Mouse (Mus musculus): ENCODE measurements around the gene Phf1. TPM values are rescaled to one million over a fixed set of nuclear protein-coding genes. Genes with fewer than 3 reads are reported as not detected.

The Phf1 gene
- total RNA-seq, 2 experiments from 2014 or later = 2.1 to 3.5 TPM

DNA sequence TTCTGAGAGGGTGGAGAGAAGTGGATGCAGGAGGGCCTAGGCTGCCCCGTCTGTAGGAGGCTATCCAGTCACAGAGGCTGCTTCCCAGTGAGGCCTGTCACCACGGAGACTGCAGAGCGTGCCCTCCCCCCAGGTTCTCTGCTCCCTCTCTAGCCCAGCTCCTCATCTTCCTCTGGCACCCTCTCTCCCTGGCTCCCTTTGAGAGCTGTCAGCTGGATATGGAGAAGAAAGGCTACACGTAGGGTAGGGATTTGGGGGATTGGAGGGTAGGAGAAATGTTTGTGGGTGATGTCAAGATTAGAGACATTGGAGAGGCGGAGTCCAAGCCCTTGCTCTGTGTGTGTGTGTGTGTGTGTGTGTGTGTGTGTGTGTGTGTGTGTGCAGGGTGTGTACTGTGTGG, 17.0 kb downstream of the Phf1 start:
- no peak for ATAC-seq (replicated peaks; ENCODE audit: poor library complexity)

GRCm38 (mm10) chr17:26950560-26951288, 17.9 kb downstream of the Phf1 start:
- ATAC-seq (replicated peaks; ENCODE audit: poor library complexity) = no peak

- ATAC-seq (replicated peaks; ENCODE audit: poor library complexity) = peak; percentile 75
These were observed 18.6 kb downstream of the Phf1 start for GRCm38 (mm10) chr17:26951406-26951805.

DNA sequence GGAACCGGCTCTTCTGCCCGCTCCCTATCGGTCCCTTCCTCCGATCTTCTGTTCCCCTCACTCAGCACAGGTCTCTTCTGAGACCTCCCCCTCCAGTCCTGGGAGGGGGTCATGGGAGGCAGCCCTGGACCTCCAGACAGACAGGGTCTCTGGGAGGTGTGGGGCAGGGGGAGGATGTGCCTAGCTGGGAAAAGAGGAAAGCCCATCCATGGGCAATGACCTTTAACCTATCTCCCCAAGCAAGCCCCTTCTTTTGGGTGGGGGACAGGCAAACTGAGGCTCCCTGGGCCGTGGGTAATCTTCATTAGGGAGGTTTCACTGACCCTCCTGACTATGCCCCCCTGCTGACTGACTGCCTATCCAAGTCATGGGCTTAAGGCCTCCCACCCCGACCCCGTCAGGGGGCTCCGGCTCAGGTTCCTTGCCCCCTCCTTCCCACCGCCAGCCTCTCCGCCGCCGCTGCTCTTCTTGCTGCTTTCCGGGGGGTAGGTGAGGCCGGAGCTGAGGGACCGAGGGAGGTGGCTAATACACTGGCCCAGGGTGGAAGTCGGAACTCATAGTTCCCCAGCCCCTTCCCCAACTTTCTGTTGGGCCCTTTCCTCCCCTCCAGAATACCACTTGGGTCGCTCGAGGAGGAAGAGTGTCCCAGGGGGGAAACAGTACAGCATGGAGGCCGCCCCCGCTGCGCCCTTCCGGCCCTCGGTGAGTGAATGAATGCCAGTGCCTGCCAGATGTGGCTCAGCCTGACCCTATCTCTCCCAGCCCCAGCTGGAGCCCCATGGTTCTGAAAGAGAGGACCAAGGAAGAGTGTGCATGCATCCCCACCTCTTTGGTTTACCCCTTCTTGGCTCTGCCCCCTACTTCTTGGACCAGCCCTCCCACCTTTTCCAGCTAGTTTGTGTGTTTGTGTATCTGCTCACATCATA, 19.4 kb downstream of the Phf1 start:
- ATAC-seq (replicated peaks; ENCODE audit: poor library complexity) = no peak

DNA sequence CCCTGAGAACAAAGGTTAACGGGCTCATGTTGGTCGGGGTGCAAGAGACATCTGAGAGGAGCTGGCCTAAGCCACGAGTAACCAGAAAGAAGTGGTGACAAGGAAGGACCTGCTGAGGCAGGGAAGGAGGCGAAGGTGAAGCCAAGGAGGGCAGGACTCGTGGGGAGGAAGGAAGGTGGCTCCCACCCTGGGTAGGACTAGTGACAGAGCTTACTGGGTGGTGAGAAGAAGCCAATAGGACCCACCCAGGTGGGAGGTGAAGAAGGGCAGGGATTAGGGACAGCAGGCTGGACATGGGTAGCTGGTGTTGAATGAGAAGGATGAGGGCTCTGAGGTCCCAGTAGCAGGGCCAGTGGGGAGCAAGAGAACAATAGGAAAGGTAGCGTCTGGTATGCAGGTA, 20.3 kb downstream of the Phf1 start:
- ATAC-seq (replicated peaks; ENCODE audit: poor library complexity) = no peak

- no peak for ATAC-seq (replicated peaks; ENCODE audit: poor library complexity)
These were observed 20.9 kb downstream of the Phf1 start for GRCm38 (mm10) chr17:26953726-26954125.

DNA sequence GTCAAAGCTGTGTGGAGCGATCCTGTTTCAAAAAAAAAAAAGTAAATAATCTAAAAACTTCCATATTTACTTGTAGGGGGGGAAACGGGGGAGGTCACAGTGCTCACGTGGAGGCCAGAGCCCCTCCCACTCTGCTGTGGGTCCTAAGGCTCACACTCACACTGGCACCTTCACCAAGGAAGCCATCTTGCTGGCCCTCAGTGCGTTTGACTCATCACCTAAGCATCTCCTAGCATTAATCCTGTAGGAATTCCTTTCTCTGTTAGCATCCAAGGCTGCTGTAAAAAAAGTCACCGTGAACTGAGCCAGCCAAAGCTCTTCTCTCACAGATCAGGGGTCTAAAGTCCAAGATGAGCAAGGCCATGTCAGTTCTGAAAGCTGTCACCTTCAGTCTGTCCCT, 23.5 kb downstream of the Phf1 start:
- no peak for ATAC-seq (replicated peaks; ENCODE audit: poor library complexity)

DNA sequence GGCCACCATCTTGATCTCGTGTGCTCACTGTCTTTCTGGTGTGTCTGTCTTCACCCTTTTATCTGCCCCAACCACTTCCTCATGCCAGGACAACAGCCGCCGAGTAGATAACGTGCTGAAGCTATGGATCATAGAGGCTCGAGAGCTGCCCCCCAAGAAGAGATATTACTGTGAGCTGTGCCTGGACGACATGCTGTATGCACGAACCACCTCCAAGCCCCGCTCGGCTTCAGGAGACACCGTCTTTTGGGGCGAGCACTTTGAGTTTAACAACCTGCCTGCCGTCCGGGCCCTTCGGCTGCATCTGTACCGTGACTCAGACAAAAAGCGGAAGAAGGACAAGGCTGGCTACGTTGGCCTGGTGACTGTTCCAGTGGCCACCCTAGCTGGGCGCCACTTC, 24.0 kb downstream of the Phf1 start:
- peak; percentile 85 for ATAC-seq (replicated peaks; ENCODE audit: poor library complexity)

DNA sequence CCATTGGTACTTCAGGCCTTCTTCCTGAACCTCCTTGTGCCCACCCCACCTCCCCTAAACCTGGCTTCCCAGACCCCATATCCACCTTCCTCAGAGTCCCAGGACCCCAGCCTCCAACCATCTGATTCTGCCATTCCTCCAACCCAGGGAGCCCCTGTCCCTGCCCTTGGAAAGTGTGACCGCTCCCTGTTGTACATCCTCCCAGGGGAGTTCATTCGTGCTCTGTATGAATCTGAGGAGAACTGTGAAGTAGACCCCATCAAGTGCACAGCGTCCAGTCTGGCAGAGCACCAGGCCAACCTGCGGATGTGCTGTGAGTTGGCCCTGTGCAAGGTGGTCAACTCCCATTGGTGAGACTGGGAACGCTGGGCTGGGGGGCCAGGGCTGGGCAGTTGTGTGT, 25.0 kb downstream of the Phf1 start:
- ATAC-seq (replicated peaks; ENCODE audit: poor library complexity) = no peak

DNA sequence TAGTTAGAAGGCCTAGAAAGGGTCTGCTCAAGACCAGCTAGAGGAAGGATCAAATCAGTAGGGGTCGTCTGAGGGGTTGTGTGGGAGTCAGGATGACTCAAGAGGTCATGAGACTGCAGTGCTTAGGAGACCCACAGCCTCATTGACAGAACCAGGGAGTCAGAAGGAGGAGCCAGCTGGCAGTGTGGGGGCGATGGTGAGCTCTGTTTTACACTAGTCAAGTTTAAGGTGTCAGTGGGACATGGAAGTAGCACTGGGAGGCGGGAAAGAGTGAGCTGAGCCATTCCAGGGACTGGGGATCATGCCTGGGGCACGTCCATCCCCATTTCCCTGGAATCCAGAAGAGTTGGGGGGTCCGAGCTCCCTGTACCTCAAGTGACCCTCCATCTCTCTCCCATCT, 26.0 kb downstream of the Phf1 start:
- ATAC-seq (replicated peaks; ENCODE audit: poor library complexity) = no peak

DNA sequence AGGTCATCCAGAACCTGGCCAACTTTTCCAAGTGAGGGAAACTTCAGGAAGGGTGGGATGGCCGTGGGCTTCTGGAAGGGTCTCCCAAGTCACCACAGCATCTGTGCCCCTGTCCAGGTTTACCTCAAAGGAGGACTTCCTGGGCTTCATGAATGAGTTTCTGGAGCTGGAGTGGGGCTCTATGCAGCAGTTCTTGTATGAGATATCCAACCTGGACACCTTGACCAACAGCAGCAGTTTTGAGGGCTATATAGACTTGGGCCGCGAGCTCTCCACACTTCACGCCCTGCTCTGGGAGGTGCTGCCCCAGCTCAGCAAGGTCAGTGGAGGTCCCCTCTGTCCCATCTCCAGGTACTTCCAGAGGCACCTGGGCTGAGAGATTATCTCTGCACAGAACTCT, 27.0 kb downstream of the Phf1 start:
- no peak for ATAC-seq (replicated peaks; ENCODE audit: poor library complexity)

DNA sequence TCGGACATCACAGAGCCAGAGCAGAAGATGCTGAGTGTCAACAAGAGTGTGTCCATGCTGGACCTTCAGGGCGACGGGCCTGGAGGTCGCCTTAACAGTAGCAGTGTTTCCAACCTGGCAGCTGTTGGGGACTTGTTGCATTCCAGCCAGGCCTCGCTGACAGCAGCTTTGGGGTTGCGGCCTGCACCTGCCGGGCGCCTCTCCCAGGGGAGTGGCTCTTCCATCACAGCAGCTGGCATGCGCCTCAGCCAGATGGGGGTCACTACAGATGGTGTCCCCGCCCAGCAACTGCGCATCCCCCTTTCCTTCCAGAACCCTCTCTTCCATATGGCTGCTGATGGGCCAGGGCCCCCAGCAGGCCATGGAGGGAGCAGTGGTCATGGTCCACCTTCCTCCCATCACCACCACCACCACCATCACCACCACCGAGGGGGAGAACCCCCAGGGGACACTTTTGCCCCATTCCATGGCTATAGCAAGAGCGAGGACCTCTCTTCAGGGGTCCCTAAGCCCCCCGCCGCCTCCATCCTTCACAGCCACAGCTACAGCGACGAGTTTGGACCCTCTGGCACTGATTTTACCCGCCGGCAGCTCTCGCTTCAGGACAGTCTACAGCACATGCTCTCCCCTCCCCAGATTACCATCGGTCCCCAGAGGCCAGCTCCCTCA, 28.9 kb downstream of the Phf1 start:
- ATAC-seq (replicated peaks; ENCODE audit: poor library complexity) = no peak

DNA sequence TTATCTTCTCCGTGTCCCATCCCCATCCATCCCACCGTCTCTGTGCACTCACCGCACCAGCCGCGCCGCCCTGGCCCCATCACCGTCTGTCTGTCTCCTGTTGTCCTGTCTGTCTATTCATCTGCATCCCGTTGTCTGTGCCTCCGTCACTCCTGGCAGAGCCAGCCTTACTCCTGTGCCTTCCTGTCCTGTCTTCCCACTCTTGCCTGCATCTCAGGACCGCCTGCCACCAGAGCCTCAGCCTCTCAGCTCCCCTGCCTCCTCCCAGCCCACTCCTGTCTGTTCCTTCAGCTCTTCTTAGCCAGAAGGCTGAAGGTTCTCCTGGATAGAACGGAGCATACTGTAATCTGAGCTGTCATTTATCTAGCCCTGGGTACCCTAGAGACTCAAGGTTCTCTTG, 34.1 kb downstream of the Phf1 start:
- no peak for ATAC-seq (replicated peaks; ENCODE audit: poor library complexity)

GRCm38 (mm10) chr17:26967477-26967876, 34.6 kb downstream of the Phf1 start:
- no peak for ATAC-seq (replicated peaks; ENCODE audit: poor library complexity)

- ATAC-seq (replicated peaks; ENCODE audit: poor library complexity) = no peak
These were observed 35.4 kb downstream of the Phf1 start for GRCm38 (mm10) chr17:26968200-26968611.

GRCm38 (mm10) chr17:26969257-26969656, 36.4 kb downstream of the Phf1 start:
- no peak for ATAC-seq (replicated peaks; ENCODE audit: poor library complexity)

DNA sequence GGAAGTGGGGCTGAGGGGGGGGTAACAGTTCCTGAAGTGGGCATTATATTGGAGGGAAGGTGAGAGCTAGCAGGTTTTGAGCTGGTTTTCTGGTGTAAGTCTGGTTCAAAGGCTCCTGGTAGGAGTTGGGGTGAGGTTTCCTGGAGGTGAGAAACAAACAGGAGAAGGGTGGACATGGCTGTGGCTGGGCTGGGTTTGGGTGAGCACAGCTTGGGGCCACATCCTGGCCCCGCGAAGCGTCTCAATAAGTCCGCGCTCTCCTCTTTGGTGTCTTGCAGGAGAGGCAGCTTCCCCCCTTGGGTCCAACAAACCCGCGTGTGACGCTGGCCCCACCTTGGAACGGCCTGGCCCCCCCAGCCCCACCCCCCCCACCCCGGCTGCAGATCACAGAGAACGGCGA, 37.4 kb downstream of the Phf1 start:
- ATAC-seq (replicated peaks; ENCODE audit: poor library complexity) = no peak

DNA sequence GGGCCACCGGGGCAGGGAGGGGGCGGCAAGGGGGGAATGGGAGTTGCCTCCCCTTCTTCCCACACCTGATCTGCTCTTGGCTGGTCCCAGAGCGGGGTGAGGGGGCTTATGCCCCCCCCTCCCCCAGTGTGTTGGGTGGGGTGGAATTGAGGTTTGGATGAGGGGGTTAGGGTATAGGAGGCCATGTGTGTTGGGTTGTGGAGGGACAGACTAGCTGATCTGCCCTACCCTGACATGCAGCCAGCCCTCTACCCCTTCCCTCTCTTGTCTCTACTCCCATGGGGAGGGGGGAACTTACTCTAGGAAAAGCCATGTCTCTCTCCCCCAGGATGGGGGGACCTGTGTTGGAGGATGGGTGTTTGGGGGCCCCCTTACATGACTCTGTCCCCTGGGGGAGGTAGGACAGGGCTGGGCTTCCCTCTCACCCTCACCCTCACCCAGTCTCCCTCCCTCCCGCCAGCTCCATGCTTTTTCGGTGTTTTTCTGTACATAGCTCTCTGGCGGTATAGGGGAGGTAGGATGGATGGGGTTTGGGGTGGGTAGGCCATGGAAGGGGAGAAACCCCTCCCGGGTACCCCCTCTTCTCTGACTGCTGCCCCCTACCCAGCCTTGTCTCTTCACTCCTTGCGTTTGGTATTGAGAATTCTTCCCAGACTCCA, 38.5 kb downstream of the Phf1 start:
- no peak for ATAC-seq (replicated peaks; ENCODE audit: poor library complexity)

DNA sequence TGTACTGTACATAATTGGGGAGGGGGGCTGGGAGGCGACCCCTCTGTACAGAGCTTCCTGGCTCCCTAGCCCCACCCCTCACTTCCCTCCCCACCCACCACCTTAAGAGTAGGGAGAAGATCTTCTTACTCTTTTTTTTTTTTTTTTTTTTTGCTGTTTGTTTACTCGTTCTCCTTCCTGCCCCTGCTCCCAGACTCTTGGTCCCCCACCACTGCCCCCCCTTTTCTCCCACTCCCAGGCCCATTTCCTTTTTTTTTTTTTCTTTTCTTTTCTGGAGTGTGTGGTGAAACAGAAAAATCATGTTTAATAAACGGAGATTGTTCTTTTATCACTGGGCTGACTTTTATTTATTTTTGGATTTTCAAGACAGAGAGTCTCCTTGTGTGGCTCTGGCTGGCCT, 39.3 kb downstream of the Phf1 start:
- no peak for ATAC-seq (replicated peaks; ENCODE audit: poor library complexity)

GRCm38 (mm10) chr17:26972703-26973574, 40.1 kb downstream of the Phf1 start, which contains the start of gene Zbtb9:
Zbtb9 (plus strand) TSS chr17:26973167.
- ATAC-seq (replicated peaks; ENCODE audit: poor library complexity) = peak; percentile 97
